Mouse (Mus musculus) lung, postnatal 14 days (tissue): ENCODE results near the gene Bsn.
A peak's percentile ranks its signal among the peaks of the same experiment; 100 is the strongest.

Experiments
- DNase-seq: peaks from one replicate; pipeline ENCODE4 v3.0.0; 2021

The Bsn gene

DNA sequence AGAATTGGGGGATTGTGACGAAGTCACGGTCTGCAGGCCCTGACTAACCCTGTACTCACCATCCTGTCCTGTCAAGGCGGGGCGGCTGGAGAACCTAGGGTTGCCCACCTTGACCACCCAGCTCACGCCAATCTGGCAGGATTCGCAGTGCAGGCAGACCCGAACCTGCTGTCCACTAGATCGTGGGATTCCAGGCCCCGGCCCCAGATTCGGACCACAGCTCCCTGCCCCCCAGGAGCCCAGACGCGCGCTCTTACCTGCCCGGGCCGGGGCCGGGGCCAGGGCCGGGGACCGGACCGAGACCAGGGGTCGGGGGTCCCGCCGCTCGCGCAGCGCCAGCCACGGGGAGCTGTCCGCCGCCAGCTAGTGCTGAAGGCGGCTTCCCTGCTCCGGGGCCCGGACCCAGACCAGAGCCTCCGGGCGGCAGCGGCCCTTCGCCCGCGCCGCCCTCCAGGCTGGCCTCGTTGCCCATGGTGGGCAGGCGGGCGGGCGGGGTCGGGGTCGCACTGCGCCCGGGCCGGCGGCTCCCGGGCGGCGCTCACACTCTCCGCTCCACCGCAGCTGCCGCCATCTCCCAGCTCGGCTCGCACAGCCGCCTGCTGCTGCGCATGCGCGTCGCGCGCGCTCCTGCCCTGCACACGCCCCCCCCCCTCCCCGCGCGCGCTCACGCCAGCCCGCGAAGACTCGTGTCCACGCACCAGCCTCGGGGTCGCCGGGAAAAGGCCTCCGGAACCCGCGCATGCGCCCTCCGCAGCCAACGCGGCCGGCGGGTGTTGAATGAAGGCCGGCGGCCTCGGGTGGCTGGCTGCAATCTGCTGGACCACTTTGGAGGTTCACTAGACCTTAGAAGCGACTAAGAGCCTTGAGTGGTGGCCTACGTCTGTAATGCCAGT lies at the start of gene Bsn:
TSS of gene Bsn (minus strand) at position 598 of the 893 bp plus-strand sequence.
- DNase-seq: peak; percentile 66

DNA sequence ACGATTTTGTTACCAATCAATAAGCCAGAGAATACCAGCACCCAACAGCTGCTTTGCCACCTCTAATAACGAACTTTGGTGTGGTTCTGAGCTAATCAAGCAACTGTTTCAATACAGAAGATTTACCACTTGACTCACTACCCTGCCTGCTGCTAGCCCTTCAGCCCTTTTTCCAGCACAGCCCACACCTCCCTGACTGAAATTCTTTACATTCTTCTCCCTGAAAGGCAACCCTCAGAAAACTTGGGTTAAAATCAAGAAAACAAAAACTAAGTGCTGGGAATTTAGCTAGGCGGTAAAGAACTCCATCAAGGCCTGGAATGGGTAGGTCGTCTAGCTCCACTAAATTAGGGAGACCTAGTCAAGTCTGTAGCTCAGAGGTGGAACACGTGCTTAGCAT lies 49.8 kb upstream of the Bsn start:
- no peak for DNase-seq

GRCm38 (mm10) chr9:108238831-108239230 lies 48.6 kb upstream of the Bsn start:
- no peak for DNase-seq

GRCm38 (mm10) chr9:108238402-108238801 lies 48.2 kb upstream of the Bsn start:
- DNase-seq: no peak

GRCm38 (mm10) chr9:108234682-108235081 lies 44.5 kb upstream of the Bsn start:
- no peak for DNase-seq

DNA sequence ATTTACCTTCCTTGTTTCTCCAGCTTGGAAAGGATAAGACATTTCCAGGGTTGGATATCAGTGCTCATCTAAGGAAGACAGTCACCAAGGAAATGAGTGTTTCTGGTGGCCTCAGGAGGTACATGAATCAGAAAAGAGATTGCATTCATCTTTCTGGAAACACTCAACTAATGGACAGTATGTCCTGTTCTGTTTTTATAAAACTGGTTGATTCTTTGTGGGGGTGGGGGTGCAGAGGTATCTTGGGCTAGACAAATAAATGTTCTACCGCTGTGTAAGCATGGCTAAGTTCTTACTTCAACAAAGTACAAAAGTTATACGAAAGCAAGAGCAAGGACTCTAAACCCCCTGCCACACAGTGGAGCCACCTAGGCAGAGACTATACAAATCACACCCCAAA lies 42.7 kb upstream of the Bsn start:
- DNase-seq: no peak

DNA sequence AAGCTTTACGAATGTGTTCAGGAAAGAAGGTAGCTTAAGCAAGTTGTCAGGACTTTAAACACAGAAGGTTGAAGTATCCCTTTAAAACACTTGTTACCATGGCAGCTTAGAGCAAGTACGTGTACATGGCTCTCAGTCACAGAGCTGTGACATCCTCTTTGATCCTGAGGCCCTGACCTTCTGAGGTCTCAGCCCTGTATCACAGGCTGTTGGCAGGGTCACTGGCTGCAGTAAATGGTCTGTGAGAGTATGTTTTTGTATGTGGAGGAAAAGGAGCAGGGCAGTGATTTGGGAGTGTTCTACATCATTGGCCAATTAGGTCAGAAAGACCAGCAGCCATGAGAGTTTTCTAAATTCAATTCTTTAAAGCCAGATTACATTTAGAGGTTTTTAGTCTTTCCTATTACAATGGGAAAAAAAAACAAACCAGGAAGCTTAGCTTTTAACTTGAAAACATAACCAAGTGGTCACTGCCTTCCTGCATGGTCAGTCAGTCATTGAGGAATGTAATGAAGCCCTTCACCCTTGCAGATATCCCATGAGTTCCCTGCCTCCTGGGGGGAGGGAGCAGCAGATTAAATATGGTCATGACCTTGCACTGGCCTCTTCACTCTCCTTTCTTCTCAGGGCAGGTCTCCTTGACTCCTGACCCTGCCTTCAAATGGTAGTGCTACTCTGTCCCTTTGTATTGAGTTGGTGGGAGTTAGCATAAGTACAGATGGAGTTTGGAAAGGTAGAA lies 37.9 kb upstream of the Bsn start:
- no peak for DNase-seq

DNA sequence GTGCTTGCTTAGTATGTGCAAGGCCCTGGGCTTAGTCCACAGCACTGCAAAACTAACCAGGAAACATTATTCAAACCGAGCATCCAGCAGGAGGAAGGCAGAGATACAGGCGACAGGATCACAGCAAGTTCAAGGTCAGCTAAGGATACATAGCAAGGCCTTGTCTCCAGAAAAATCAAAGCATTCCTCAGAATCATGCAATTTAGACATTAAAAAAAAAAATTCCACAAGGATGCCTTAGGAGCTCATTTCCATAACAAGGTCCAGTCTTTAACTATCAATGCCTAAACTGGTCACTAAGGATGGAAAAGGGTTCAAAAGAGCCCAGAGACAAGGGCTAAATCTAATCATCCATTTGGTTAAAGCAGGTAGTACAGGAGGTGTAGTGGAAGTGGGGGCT lies 35.0 kb upstream of the Bsn start:
- no peak for DNase-seq

- no peak for DNase-seq
Measured at GRCm38 (mm10) chr9:108223633-108224032, 33.4 kb upstream of the Bsn start.

- no peak for DNase-seq
Measured at GRCm38 (mm10) chr9:108221566-108221965, 31.4 kb upstream of the Bsn start.

DNA sequence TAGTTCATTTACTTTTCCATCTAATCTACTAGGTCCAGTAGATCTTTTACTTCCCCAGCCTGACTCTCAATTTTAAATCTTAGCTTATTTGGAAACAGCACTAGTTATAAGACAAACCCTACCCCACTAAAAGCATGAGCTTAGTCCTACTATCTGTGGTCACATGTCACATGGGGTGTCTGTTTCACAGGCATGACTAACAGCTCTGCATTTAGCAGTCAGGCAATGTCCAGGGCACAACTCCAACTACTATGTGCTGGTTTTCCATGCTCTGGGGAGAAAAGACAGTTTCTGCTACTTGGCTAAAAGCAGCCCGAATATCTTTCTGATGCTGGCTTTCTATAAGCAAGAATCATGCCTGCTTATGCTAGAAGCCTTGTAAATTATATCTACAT lies 30.2 kb upstream of the Bsn start:
- no peak for DNase-seq

- DNase-seq: no peak
Measured at GRCm38 (mm10) chr9:108219766-108220379, 29.7 kb upstream of the Bsn start.

DNA sequence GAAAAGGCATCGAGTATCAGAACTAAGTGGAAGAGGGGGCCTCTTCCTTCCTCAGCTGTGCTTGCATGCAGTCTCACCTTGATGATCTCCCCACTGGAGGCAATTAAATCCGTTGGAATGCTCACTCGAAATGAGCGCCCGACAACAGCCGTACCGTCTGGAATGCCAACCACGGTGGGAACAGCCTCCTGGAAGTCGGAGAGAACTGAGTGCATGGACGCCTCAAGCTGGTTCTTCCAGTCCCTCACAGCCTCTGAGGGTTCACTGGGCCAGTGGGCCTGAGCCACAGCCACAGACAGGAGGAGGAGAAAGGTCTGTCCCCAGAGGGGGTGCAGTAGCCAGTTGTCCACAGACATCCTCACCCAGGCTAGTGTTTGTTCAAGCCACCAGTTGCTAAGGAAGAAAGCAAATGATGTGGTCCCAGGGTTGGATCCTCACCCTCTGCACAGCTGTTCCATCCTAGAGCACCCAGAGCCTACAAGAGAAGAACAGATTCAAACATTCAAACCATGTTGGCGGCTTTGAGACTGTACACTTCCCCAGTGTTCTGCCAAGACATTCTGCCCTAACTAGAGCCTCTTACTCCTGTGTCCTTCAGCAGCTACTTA lies 27.9 kb upstream of the Bsn start:
- DNase-seq: no peak

GRCm38 (mm10) chr9:108217406-108217805 lies 27.2 kb upstream of the Bsn start:
- no peak for DNase-seq

DNA sequence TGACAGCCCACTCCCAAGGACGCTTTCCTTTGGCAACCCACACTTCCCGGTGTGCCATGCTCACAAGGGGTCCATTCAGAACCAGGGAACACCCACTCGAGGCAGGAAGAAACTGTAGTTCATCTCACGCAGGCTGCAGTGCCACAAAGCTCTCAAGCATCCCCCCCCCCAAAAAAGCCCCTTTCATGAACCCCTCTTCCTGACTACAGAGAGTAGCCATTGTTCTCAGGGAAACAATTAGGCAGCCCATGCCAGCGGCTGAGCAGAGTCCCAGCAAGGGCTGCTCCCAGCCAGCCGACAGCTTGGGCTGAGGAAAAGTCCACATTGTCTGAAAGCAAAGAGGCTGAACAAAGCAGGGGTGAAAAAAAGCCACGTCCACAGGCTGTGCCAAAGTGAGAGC lies 22.9 kb upstream of the Bsn start:
- DNase-seq: peak; percentile 21

DNA sequence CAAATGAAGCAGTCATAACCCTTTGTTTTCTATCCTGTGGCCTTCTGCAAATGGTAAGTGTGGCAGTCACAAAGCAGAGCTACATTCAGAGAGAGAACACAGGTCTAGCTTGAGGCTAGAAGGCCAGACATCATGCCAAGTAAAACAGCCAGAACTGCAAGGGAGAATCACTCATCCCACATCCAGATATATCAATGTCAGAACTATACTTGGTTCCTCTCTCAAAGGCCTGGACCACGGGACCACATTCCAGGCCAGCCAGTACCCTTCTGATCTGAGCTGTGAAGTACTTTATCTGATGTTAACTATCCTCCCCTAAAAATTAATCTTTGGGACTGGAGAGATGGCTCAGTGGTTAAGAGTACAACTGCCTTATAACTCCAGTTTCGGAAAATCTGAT lies 22.2 kb upstream of the Bsn start:
- DNase-seq: no peak

DNA sequence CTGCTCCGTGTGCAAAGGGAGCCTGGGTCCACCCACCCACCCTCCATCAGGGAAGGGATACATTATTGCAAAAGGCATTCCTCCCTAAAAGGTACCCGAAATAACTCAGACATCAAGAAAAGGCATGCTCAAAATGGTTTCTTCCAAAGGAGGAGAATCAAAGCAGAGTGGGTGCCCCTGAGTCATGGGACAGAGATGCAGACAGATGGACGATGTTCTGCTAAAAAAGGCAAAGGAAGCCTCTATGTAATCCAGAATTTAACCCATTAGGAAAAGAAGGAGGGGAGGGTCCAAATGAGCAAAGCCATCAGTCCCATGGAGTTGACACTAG lies 15.4 kb upstream of the Bsn start:
- DNase-seq: no peak

DNA sequence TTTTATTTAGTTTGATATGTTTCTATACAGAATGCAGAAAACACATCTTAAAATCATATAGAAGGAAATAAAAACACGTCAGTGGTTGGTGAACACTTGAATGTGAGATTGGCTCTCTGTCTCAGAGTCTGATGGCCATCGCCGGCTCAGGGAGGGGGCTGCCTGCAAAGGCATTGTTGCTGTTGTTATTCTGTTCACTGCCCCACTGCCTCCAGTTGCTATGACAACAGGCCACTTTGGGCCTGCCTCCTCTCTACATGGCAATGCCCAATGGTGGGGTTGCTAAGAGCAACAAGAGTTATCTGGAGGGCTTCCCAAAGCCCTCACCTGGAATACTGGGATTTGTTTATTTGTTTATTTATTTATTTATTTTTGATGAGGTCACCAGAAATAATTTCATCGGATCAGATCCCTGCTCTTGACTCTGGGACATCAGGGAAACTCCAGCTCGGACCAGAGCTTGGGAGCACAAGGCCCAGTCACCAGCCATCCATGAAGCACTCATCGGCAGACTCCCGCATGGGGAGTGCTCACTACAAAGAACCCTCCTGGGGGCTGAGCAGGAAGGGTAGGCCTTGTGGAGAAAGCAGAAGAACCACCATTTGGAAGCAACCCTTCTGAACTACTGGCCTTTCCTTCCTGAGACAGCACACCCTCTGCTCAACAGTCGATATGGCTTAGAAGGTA lies 14.8 kb upstream of the Bsn start:
- no peak for DNase-seq

DNA sequence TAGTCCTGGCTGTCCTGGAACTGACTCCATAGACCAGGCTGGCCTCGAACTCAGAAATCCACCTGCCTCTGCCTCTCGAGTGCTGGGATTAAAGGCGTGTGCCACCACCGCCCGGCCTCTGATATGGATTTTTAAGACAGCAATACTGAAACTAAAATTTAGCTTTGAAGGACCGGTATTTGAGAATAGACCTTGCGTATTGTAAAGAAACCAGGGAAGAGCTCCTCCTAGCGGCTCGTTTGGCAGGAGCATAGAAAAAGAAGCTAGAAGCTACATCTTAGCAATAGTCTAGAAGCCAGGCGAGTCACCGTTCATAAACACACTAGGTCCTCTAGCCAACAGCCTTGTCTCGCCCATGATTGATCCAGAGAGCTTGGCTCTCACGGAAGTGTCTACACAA lies 12.8 kb upstream of the Bsn start:
- peak; percentile 83 for DNase-seq

GRCm38 (mm10) chr9:108202169-108202568 lies 12.0 kb upstream of the Bsn start:
- DNase-seq: no peak

DNA sequence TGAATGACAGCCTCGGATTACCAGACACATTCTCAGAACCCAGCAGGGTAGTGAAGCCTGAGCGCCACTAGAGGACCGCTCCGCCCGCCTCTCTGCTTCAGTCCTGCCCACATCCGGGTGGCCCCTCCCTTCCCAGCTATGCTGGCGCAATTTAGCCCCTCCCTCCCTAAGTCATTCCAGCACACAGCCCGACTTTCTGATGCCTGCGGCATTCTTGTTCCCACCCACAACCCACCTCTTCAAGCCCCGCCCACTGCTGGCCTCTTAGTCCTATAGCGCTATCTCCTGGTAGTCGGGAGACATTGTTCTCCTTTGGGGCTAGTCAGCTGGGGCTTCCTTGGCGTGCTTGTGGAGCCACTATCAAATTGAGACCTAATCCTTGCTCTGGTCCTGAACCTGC lies 11.0 kb upstream of the Bsn start:
- DNase-seq: peak; percentile 93

GRCm38 (mm10) chr9:108198621-108199020 lies 8.4 kb upstream of the Bsn start:
- no peak for DNase-seq
